Mouse (Mus musculus): ENCODE measurements around the gene Slfn14. TPM values are rescaled to one million over a fixed set of nuclear protein-coding genes. Genes with fewer than 3 reads are reported as not detected.
"Not testable (repeated sequence)": the region's sequence is repeated elsewhere in the genome, so short reads cannot be mapped to it uniquely, and the experiment has no call there.

Gene Slfn14
- polyA plus RNA-seq, 1 experiment from 2014 or later = 21.6 TPM

GRCm38 (mm10) chr11:83238389-83238788 lies 48.1 kb downstream of the Slfn14 start:
- Histone ChIP-seq H3K4me2 (no peak overlapping the region), H3K27ac (peak overlapping the region; percentile 21; the same call in 1 of the 2 replicates)

GRCm38 (mm10) chr11:83237390-83237789 lies 49.1 kb downstream of the Slfn14 start:
- H3K27ac ChIP-seq; H3K4me3 ChIP-seq (replicated peaks); H3K9ac ChIP-seq; ATAC-seq (ENCODE audit: low read depth); H3K36me3 ChIP-seq; H3K9me3 ChIP-seq (replicated peaks); DNase-seq; H3K27me3 ChIP-seq; H3K4me2 ChIP-seq: not testable (repeated sequence)
- WGBS (ENCODE audit: insufficient replicate concordance) = 65% methylated on average over 9 of the region's 9 CpGs
- peaks cover 32% of the 10 kb centered on the region for H3K4me1 ChIP-seq (replicated peaks)

More at GRCm38 (mm10) chr11:83238389-83238788, 48.1 kb downstream of the Slfn14 start:
- no peak overlapping the region for H3K4me3 ChIP-seq (replicated peaks)
- H3K4me1 ChIP-seq (replicated peaks) = peaks cover 27% of the 10 kb centered on the region
- ATAC-seq (ENCODE audit: low read depth) = peak; percentile 74; the same call in 1 of the 2 replicates
- 60% methylated on average over 2 of the region's 2 CpGs for WGBS (ENCODE audit: insufficient replicate concordance)
- H3K27me3 ChIP-seq = no peaks in the 10 kb centered on the region
- no peaks in the 10 kb centered on the region for H3K9me3 ChIP-seq (replicated peaks)
- H3K36me3 ChIP-seq = no peaks in the 10 kb centered on the region; the same call in 1 of the 2 replicates
- no peak for DNase-seq
- no peak overlapping the region for H3K9ac ChIP-seq

- ATAC-seq (ENCODE audit: low read depth) = peak; percentile 55; the same call in 1 of the 2 replicates
- H3K27me3 ChIP-seq; H3K9me3 ChIP-seq (replicated peaks); DNase-seq; H3K9ac ChIP-seq; H3K4me3 ChIP-seq (replicated peaks); H3K36me3 ChIP-seq: not testable (repeated sequence)
- Histone ChIP-seq H3K4me2 (peak overlapping the region; percentile 17; the same call in 1 of the 2 replicates), H3K4me1 (replicated peaks) (peaks cover 38% of the 10 kb centered on the region), H3K27ac (peak overlapping the region; percentile 35)
- WGBS (ENCODE audit: insufficient replicate concordance) = 23% methylated on average over 5 of the region's 5 CpGs
These were observed 52.9 kb downstream of the Slfn14 start for GRCm38 (mm10) chr11:83233621-83234020.

GRCm38 (mm10) chr11:83230966-83231365 lies 55.6 kb downstream of the Slfn14 start:
- ATAC-seq (ENCODE audit: low read depth) (peak; percentile 64), DNase-seq (no peak)
- H3K27ac ChIP-seq = peak overlapping the region; percentile 15; the same call in 1 of the 2 replicates

GRCm38 (mm10) chr11:83227926-83228723 lies 58.4 kb downstream of the Slfn14 start:
- H3K36me3 ChIP-seq = peaks cover 20% of the 10 kb centered on the region
- 65% methylated on average over 7 of the region's 7 CpGs for WGBS (ENCODE audit: insufficient replicate concordance)
- H3K9me3 ChIP-seq (replicated peaks) = no peaks in the 10 kb centered on the region

More at GRCm38 (mm10) chr11:83230966-83231365, 55.6 kb downstream of the Slfn14 start:
- Histone ChIP-seq H3K27me3 (no peaks in the 10 kb centered on the region), H3K36me3 (peaks cover 15% of the 10 kb centered on the region), H3K9ac (no peak overlapping the region), H3K4me2 (no peak overlapping the region), H3K4me3 (replicated peaks) (no peak overlapping the region), H3K4me1 (replicated peaks) (peaks cover 32% of the 10 kb centered on the region), H3K9me3 (replicated peaks) (no peaks in the 10 kb centered on the region)
- WGBS (ENCODE audit: insufficient replicate concordance) = 43% methylated on average over 3 of the region's 3 CpGs

GRCm38 (mm10) chr11:83225371-83225960 lies 61.1 kb downstream of the Slfn14 start:
- no peak for DNase-seq
- peak overlapping the region; percentile 84; the same call in 1 of the 2 replicates for H3K27ac ChIP-seq
- 76% methylated on average over 9 of the region's 9 CpGs for WGBS (ENCODE audit: insufficient replicate concordance)
- peak overlapping the region; percentile 68 for H3K4me3 ChIP-seq (replicated peaks)
- no peaks in the 10 kb centered on the region for H3K9me3 ChIP-seq (replicated peaks)
- H3K9ac ChIP-seq = peak overlapping the region; percentile 79
- ATAC-seq (ENCODE audit: low read depth) = no peak
- no peaks in the 10 kb centered on the region for H3K27me3 ChIP-seq
- peaks cover 20% of the 10 kb centered on the region for H3K36me3 ChIP-seq
- peak overlapping the region; percentile 67 for H3K4me2 ChIP-seq
- peaks cover 19% of the 10 kb centered on the region; the same call in 1 of the 2 replicates for H3K4me1 ChIP-seq (replicated peaks)

More at GRCm38 (mm10) chr11:83227926-83228723, 58.4 kb downstream of the Slfn14 start:
- Histone ChIP-seq H3K4me1 (replicated peaks) (peaks cover 27% of the 10 kb centered on the region), H3K4me2 (no peak overlapping the region), H3K27ac (no peak overlapping the region), H3K27me3 (no peaks in the 10 kb centered on the region), H3K9ac (no peak overlapping the region), H3K4me3 (replicated peaks) (no peak overlapping the region)
- ATAC-seq (ENCODE audit: low read depth) = no peak
- no peak for DNase-seq

Other genes starting within 250 kb of the Slfn14 start
- gene Slfn2, start 221.6 kb downstream of the Slfn14 start, polyA plus RNA-seq (2015; fragmentation: Nextera tagmentation; extraction: Ambion mirVana) = 4.9 and 5.0 TPM in 2 replicates
- gene Slfn1, start 169.9 kb downstream of the Slfn14 start, polyA plus RNA-seq (2015; fragmentation: Nextera tagmentation; extraction: Ambion mirVana) = 0.10 and 0.28 TPM in 2 replicates
- 0.06 and 0.08 TPM in 2 replicates for gene Slfn4, start 111.5 kb downstream of the Slfn14 start, polyA plus RNA-seq (2015; fragmentation: Nextera tagmentation; extraction: Ambion mirVana)
- gene Slfn3, start 95.4 kb downstream of the Slfn14 start, polyA plus RNA-seq (2015; fragmentation: Nextera tagmentation; extraction: Ambion mirVana) = 1.2 and 2.0 TPM in 2 replicates
- 19.3 and 25.5 TPM in 2 replicates for gene Ap2b1, start 12.3 kb upstream of the Slfn14 start, polyA plus RNA-seq (2015; fragmentation: Nextera tagmentation; extraction: Ambion mirVana)
- 5.5 and 7.7 TPM in 2 replicates for gene Pex12, start 15.9 kb upstream of the Slfn14 start, polyA plus RNA-seq (2015; fragmentation: Nextera tagmentation; extraction: Ambion mirVana)
- 0.20 and 0.27 TPM in 2 replicates for gene Rasl10b, start 122.4 kb upstream of the Slfn14 start, polyA plus RNA-seq (2015; fragmentation: Nextera tagmentation; extraction: Ambion mirVana)
- not detected in 2 replicates for gene Gas2l2, start 142.7 kb upstream of the Slfn14 start, polyA plus RNA-seq (2015; fragmentation: Nextera tagmentation; extraction: Ambion mirVana)
- 0.65 and 0.78 TPM in 2 replicates for gene 1700020L24Rik, start 151.0 kb upstream of the Slfn14 start, polyA plus RNA-seq (2015; fragmentation: Nextera tagmentation; extraction: Ambion mirVana)
- 0.47 and 0.50 TPM in 2 replicates for gene Mmp28, start 176.3 kb upstream of the Slfn14 start, polyA plus RNA-seq (2015; fragmentation: Nextera tagmentation; extraction: Ambion mirVana)
- 4.7 and 5.4 TPM in 2 replicates for gene Taf15, start 186.4 kb upstream of the Slfn14 start, polyA plus RNA-seq (2015; fragmentation: Nextera tagmentation; extraction: Ambion mirVana)
- gene Heatr9, start 235.4 kb upstream of the Slfn14 start, polyA plus RNA-seq (2015; fragmentation: Nextera tagmentation; extraction: Ambion mirVana) = not detected in 2 replicates
- 0.21 and 0.30 TPM in 2 replicates for gene Ccl5, start 243.8 kb upstream of the Slfn14 start, polyA plus RNA-seq (2015; fragmentation: Nextera tagmentation; extraction: Ambion mirVana)

All from liver, embryonic 13.5 days (tissue).